Mouse (Mus musculus): ENCODE measurements around the gene Fancm. TPM values are rescaled to one million over a fixed set of nuclear protein-coding genes. Genes with fewer than 3 reads are reported as not detected.
"Not testable (repeated sequence)": the region's sequence is repeated elsewhere in the genome, so short reads cannot be mapped to it uniquely, and the experiment has no call there.

Gene Fancm
- polyA plus RNA-seq, 1 experiment from 2014 or later: 10.5 TPM

DNA sequence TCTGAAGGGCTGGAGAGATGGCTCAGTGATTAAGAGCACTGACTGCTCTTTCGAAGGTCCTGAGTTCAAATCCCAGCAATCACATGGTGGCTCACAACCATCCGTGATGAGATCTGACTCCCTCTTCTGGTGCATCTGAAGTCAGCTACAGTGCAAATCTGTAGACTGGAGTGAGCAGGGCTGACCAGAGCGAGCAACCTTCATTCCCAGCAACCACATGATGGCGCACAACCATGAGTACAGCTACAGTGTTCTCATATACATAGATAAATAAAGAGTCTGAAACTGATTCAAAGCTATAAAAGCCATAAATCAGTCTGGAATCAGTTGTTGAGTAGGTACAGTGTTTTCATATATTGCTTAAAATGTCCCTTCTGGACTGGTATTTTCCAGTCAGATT, 60.7 kb downstream of the Fancm start:
- not testable (repeated sequence) for H3K4me3 ChIP-seq

DNA sequence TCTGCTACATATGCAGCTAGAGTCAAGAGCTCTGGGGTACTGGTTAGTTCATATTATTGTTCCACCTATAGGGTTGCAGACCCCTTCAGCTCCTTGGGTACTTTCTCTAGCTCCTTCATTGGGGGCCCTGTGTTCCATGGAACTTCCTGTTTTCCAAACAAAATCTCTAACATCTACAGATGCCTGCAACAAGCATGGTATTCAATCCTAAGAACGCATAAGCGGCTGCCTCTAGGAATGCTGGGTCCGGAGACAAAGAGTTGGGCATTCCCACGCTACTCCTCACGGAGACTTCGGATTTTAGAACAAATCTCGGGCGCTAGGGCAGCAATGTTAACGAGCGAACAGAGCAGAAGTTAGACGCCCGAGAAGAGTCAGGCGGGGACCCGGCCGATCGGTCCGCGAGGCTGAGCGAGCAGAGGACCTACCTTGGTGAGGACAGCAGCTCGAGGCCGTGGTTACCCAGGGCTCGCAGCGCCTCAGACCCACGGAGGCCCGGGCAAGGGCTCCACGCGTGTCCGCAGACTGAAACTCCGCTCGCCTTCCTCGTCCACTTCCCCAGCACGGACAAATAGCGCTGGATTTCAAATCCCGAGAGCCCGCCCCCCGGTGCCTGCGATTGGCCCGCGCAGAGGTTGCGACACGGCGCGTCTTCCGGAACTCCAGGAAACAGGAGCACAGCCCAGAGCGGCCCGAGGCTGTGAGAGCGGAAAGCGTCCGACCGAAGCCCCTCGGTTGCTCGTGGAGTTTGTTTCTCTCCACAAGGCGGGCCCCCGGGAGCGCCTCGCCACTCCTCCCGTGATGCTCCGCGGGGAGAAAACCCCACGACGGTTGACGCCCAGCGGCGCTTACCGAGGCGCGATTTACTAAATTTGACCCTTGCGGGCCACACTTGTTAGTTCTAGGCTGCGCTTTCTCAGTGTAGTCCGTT, 96.9 kb downstream of the Fancm start, which contains the start of gene Mis18bp1:
TSS of gene Mis18bp1 (minus strand) at position 584 of the 931 bp plus-strand sequence.
- peak; percentile 97 for ATAC-seq
- H3K4me2 ChIP-seq: peak within 1 kb of the TSS; percentile 84
- under 1% methylated on average over 70 of the region's 70 CpGs for WGBS (ENCODE audit: insufficient replicate concordance)
- H3K27ac ChIP-seq: peak within 1 kb of the TSS; percentile 96
- H3K9me3 ChIP-seq (replicated peaks): no peaks in the 10 kb centered on the region
- peak within 1 kb of the TSS; percentile 89 for H3K9ac ChIP-seq
- peaks cover 28% of the 10 kb centered on the region for H3K4me1 ChIP-seq
- no peaks in the 10 kb centered on the region for H3K27me3 ChIP-seq (replicated peaks)
- peaks cover 6% of the 10 kb centered on the region; the same call in 1 of the 2 replicates for H3K36me3 ChIP-seq
- H3K4me3 ChIP-seq: peak within 1 kb of the TSS; percentile 94

More for the DNA sequence above, 60.7 kb downstream of the Fancm start:
- not testable (repeated sequence) for H3K9me3 ChIP-seq (replicated peaks); H3K4me1 ChIP-seq; H3K4me2 ChIP-seq; H3K27ac ChIP-seq; ATAC-seq; H3K9ac ChIP-seq; H3K27me3 ChIP-seq (replicated peaks)
- peaks cover 84% of the 10 kb centered on the region for H3K36me3 ChIP-seq
- 94% methylated on average over 4 of the region's 4 CpGs for WGBS (ENCODE audit: insufficient replicate concordance)

GRCm38 (mm10) chr12:65172959-65173358, 97.6 kb downstream of the Fancm start:
- Histone ChIP-seq H3K4me2 (peak overlapping the region; percentile 84), H3K4me1 (peaks cover 28% of the 10 kb centered on the region), H3K27ac (peak overlapping the region; percentile 96), H3K9ac (peak overlapping the region; percentile 89), H3K4me3 (peak overlapping the region; percentile 94)
- not testable (repeated sequence) for H3K9me3 ChIP-seq (replicated peaks); H3K36me3 ChIP-seq; H3K27me3 ChIP-seq (replicated peaks)
- WGBS (ENCODE audit: insufficient replicate concordance): 11% methylated on average over 8 of the region's 8 CpGs
- peak; percentile 42 for ATAC-seq

GRCm38 (mm10) chr12:65173736-65174135, 98.3 kb downstream of the Fancm start:
- no peak for ATAC-seq
- peak overlapping the region; percentile 94 for H3K4me3 ChIP-seq
- peaks cover 28% of the 10 kb centered on the region for H3K4me1 ChIP-seq
- H3K27ac ChIP-seq: peak overlapping the region; percentile 96
- 0 out of 2 replicates have a peak overlapping the region, but pooled peaks have one; percentile 89 for H3K9ac ChIP-seq
- WGBS (ENCODE audit: insufficient replicate concordance): 88% methylated on average over 5 of the region's 5 CpGs
- H3K9me3 ChIP-seq (replicated peaks): no peaks in the 10 kb centered on the region
- no peaks in the 10 kb centered on the region for H3K36me3 ChIP-seq
- H3K27me3 ChIP-seq (replicated peaks): no peaks in the 10 kb centered on the region
- H3K4me2 ChIP-seq: peak overlapping the region; percentile 84

Other genes with a start within 250 kb of the Fancm start
- 0.77 and 1.0 TPM in 2 replicates for gene Gm527, start 157.7 kb upstream of the Fancm start, polyA plus RNA-seq (2016; fragmentation: Nextera tagmentation; extraction: Ambion mirVana)
- 3.3 and 4.0 TPM in 2 replicates for gene Klhl28, start 110.1 kb upstream of the Fancm start, polyA plus RNA-seq (2016; fragmentation: Nextera tagmentation; extraction: Ambion mirVana)
- gene Togaram1, start 109.8 kb upstream of the Fancm start, polyA plus RNA-seq (2016; fragmentation: Nextera tagmentation; extraction: Ambion mirVana): 13.3 and 15.4 TPM in 2 replicates
- gene Prpf39, start 39.3 kb upstream of the Fancm start, polyA plus RNA-seq (2016; fragmentation: Nextera tagmentation; extraction: Ambion mirVana): 29.1 and 30.2 TPM in 2 replicates
- gene Fkbp3, start 1.6 kb upstream of the Fancm start, polyA plus RNA-seq (2016; fragmentation: Nextera tagmentation; extraction: Ambion mirVana): 226 and 234 TPM in 2 replicates
- 43.4 and 46.1 TPM in 2 replicates for gene Mis18bp1, start 97.0 kb downstream of the Fancm start, polyA plus RNA-seq (2016; fragmentation: Nextera tagmentation; extraction: Ambion mirVana)
- gene Wdr20rt, start 149.9 kb downstream of the Fancm start, polyA plus RNA-seq (2016; fragmentation: Nextera tagmentation; extraction: Ambion mirVana): not detected in 2 replicates

All from liver, embryonic 12.5 days (tissue).